Mouse (Mus musculus) heart, embryonic 15.5 days (tissue): ENCODE results near the gene Phldb2. TPM values are rescaled to one million over a fixed set of nuclear protein-coding genes. Genes with fewer than 3 reads are reported as not detected.

ENCODE experiments used
- ATAC-seq: fragments of 200-750 bp; cut with Nextera tagmentation; replicated peaks from 2 replicates; pipeline ENCODE4 v1.8.0; 2017; ENCODE audit warnings: low read depth, moderate TSS enrichment; ENCODE audit not compliant: insufficient number of reproducible peaks, insufficient read depth, low FRiP score
- H3K27ac ChIP-seq: fragments of 300-500 bp; sonication (generic); 2 replicates; pipeline ENCODE4 v1.5.1; 2015; ENCODE audit warnings: mild to moderate bottlenecking, inconsistent platforms
- H3K27me3 ChIP-seq: fragments of 300-500 bp; sonication (generic); 2 replicates; pipeline ENCODE4 v1.6.1; 2015; ENCODE audit warnings: inconsistent platforms
- H3K36me3 ChIP-seq: fragments of 300-500 bp; sonication (generic); 2 replicates; pipeline ENCODE4 v1.6.1; 2015; ENCODE audit warnings: mild to moderate bottlenecking, inconsistent platforms
- H3K4me1 ChIP-seq: fragments of 300-500 bp; sonication (generic); replicated peaks from 2 replicates; pipeline ENCODE4 v1.6.1; 2015; ENCODE audit warnings: inconsistent platforms
- H3K4me2 ChIP-seq: fragments of 300-500 bp; sonication (generic); 2 replicates; pipeline ENCODE4 v1.6.1; 2015; ENCODE audit warnings: inconsistent platforms, mild to moderate bottlenecking, moderate library complexity
- H3K4me3 ChIP-seq: fragments of 300-500 bp; sonication (generic); 2 replicates; pipeline ENCODE4 v1.5.1; 2015; ENCODE audit warnings: mild to moderate bottlenecking, inconsistent platforms
- H3K9ac ChIP-seq: fragments of 300-500 bp; sonication (generic); 2 replicates; pipeline ENCODE4 v1.6.1; 2015; ENCODE audit warnings: mild to moderate bottlenecking, inconsistent platforms
- H3K9me3 ChIP-seq: fragments of 300-500 bp; sonication (generic); replicated peaks from 2 replicates; pipeline ENCODE4 v1.6.1; 2016; ENCODE audit warnings: inconsistent platforms
- WGBS: fragments of 180-500 bp; shearing (Covaris S2); methylation state at CpG from one replicate; pipeline ENCODE4 v1.1.7; 2015; ENCODE audit warnings: mixed read lengths; 5-methylcytosine and 5-hydroxymethylcytosine counted together
- polyA plus RNA-seq: library from polyadenylated mRNA; unstranded; fragments of >200 nt; fragmentation: Nextera tagmentation; extraction: Ambion mirVana; gene quantifications from 2 replicates; pipeline ENCODE4 v1.2.1, GENCODE M21; 2015

Gene Phldb2
- polyA plus RNA-seq, 1 experiment from 2014 or later: 39.8 TPM

- Histone ChIP-seq H3K4me2 (0 out of 2 replicates have a peak overlapping the region, but pooled peaks have one; percentile 13), H3K36me3 (peaks cover 5% of the 10 kb centered on the region; the same call in 1 of the 2 replicates), H3K4me1 (peaks cover 51% of the 10 kb centered on the region), H3K27me3 (no peaks in the 10 kb centered on the region), H3K27ac (peak overlapping the region; percentile 65), H3K9me3 (no peaks in the 10 kb centered on the region), H3K4me3 (no peak overlapping the region), H3K9ac (no peak overlapping the region)
- 32% methylated on average over 6 of the region's 6 CpGs for WGBS
- ATAC-seq: peak; percentile 67; the same call in 1 of the 2 replicates
Measured at GRCm38 (mm10) chr16:45832747-45833108, 120.7 kb downstream of the Phldb2 start.

GRCm38 (mm10) chr16:45832061-45832746, 121.2 kb downstream of the Phldb2 start:
- Histone ChIP-seq H3K4me2 (peak overlapping the region; percentile 1; the same call in 1 of the 2 replicates), H3K4me3 (no peak overlapping the region), H3K9me3 (no peaks in the 10 kb centered on the region), H3K4me1 (peaks cover 47% of the 10 kb centered on the region), H3K9ac (no peak overlapping the region), H3K27ac (peak overlapping the region; percentile 65), H3K36me3 (peaks cover 5% of the 10 kb centered on the region; the same call in 1 of the 2 replicates), H3K27me3 (no peaks in the 10 kb centered on the region)
- 40% methylated on average over 8 of the region's 8 CpGs for WGBS
- ATAC-seq: peak; percentile 68

- H3K9ac ChIP-seq: no peak overlapping the region
- H3K9me3 ChIP-seq: no peaks in the 10 kb centered on the region
- 63% methylated on average over 4 of the region's 4 CpGs for WGBS
- H3K36me3 ChIP-seq: peaks cover 5% of the 10 kb centered on the region; the same call in 1 of the 2 replicates
- no peaks in the 10 kb centered on the region for H3K27me3 ChIP-seq
- H3K4me3 ChIP-seq: no peak overlapping the region
- peak overlapping the region; percentile 65 for H3K27ac ChIP-seq
- H3K4me2 ChIP-seq: 0 out of 2 replicates have a peak overlapping the region, but pooled peaks have one; percentile 1
- ATAC-seq: no peak
- peaks cover 39% of the 10 kb centered on the region for H3K4me1 ChIP-seq
Measured at GRCm38 (mm10) chr16:45831094-45831872, 122.1 kb downstream of the Phldb2 start.

GRCm38 (mm10) chr16:45830096-45830866, 123.1 kb downstream of the Phldb2 start:
- Histone ChIP-seq H3K36me3 (peaks cover 12% of the 10 kb centered on the region), H3K27me3 (no peaks in the 10 kb centered on the region), H3K27ac (no peak overlapping the region), H3K9me3 (no peaks in the 10 kb centered on the region), H3K4me3 (no peak overlapping the region), H3K9ac (no peak overlapping the region), H3K4me2 (no peak overlapping the region), H3K4me1 (peaks cover 43% of the 10 kb centered on the region)
- 72% methylated on average over 11 of the region's 11 CpGs for WGBS
- ATAC-seq: no peak

GRCm38 (mm10) chr16:45825309-45825708, 128.1 kb downstream of the Phldb2 start:
- Histone ChIP-seq H3K27ac (no peak overlapping the region), H3K4me1 (peaks cover 12% of the 10 kb centered on the region), H3K36me3 (peaks cover 31% of the 10 kb centered on the region), H3K9me3 (no peaks in the 10 kb centered on the region), H3K9ac (no peak overlapping the region), H3K4me2 (no peak overlapping the region), H3K27me3 (no peaks in the 10 kb centered on the region), H3K4me3 (no peak overlapping the region)
- no peak for ATAC-seq
- WGBS: 82% methylated on average over 10 of the region's 10 CpGs

- no peaks in the 10 kb centered on the region for H3K27me3 ChIP-seq
- H3K9me3 ChIP-seq: no peaks in the 10 kb centered on the region
- ATAC-seq: no peak
- no peak overlapping the region for H3K4me2 ChIP-seq
- no peak overlapping the region for H3K9ac ChIP-seq
- no peak overlapping the region for H3K27ac ChIP-seq
- no peak overlapping the region for H3K4me3 ChIP-seq
- WGBS: 71% methylated on average over 4 of the region's 4 CpGs
- H3K36me3 ChIP-seq: peaks cover 31% of the 10 kb centered on the region
- peaks cover 4% of the 10 kb centered on the region for H3K4me1 ChIP-seq
Measured at GRCm38 (mm10) chr16:45824025-45824424, 129.4 kb downstream of the Phldb2 start.

GRCm38 (mm10) chr16:45819911-45820310, 133.5 kb downstream of the Phldb2 start:
- H3K4me1 ChIP-seq: no peaks in the 10 kb centered on the region; the same call in 1 of the 2 replicates
- no peaks in the 10 kb centered on the region for H3K27me3 ChIP-seq
- no peak overlapping the region for H3K27ac ChIP-seq
- H3K4me3 ChIP-seq: no peak overlapping the region
- no peak overlapping the region for H3K4me2 ChIP-seq
- H3K9me3 ChIP-seq: no peaks in the 10 kb centered on the region
- no peak overlapping the region for H3K9ac ChIP-seq
- WGBS: 80% methylated on average over 4 of the region's 4 CpGs
- peaks cover 15% of the 10 kb centered on the region for H3K36me3 ChIP-seq
- ATAC-seq: no peak

- H3K27me3 ChIP-seq: no peaks in the 10 kb centered on the region
- H3K4me2 ChIP-seq: no peak overlapping the region
- ATAC-seq: no peak
- no peaks in the 10 kb centered on the region; the same call in 1 of the 2 replicates for H3K4me1 ChIP-seq
- no peak overlapping the region for H3K4me3 ChIP-seq
- H3K36me3 ChIP-seq: peaks cover 5% of the 10 kb centered on the region; the same call in 1 of the 2 replicates
- 65% methylated on average over 3 of the region's 3 CpGs for WGBS
- H3K27ac ChIP-seq: no peak overlapping the region
- no peaks in the 10 kb centered on the region for H3K9me3 ChIP-seq
- H3K9ac ChIP-seq: no peak overlapping the region
Measured at GRCm38 (mm10) chr16:45817795-45818194, 135.6 kb downstream of the Phldb2 start.

GRCm38 (mm10) chr16:45816670-45817069, 136.7 kb downstream of the Phldb2 start:
- no peaks in the 10 kb centered on the region for H3K9me3 ChIP-seq
- no peak overlapping the region for H3K9ac ChIP-seq
- no peaks in the 10 kb centered on the region; the same call in 1 of the 2 replicates for H3K4me1 ChIP-seq
- H3K27ac ChIP-seq: no peak overlapping the region
- H3K36me3 ChIP-seq: no peaks in the 10 kb centered on the region; the same call in 1 of the 2 replicates
- no peaks in the 10 kb centered on the region for H3K27me3 ChIP-seq
- H3K4me2 ChIP-seq: no peak overlapping the region
- no peak for ATAC-seq
- H3K4me3 ChIP-seq: no peak overlapping the region

GRCm38 (mm10) chr16:45814611-45815010, 138.8 kb downstream of the Phldb2 start:
- Histone ChIP-seq H3K36me3 (no peaks in the 10 kb centered on the region), H3K27ac (no peak overlapping the region), H3K9ac (no peak overlapping the region), H3K4me2 (no peak overlapping the region), H3K4me3 (no peak overlapping the region), H3K27me3 (no peaks in the 10 kb centered on the region), H3K9me3 (no peaks in the 10 kb centered on the region), H3K4me1 (peaks cover 18% of the 10 kb centered on the region)
- ATAC-seq: no peak
- 73% methylated on average over 3 of the region's 3 CpGs for WGBS

- H3K9me3 ChIP-seq: no peaks in the 10 kb centered on the region
- ATAC-seq: no peak
- no peak overlapping the region for H3K4me2 ChIP-seq
- no peak overlapping the region for H3K9ac ChIP-seq
- no peaks in the 10 kb centered on the region for H3K27me3 ChIP-seq
- peaks cover 16% of the 10 kb centered on the region for H3K36me3 ChIP-seq
- no peak overlapping the region for H3K27ac ChIP-seq
- H3K4me1 ChIP-seq: peaks cover 19% of the 10 kb centered on the region
- H3K4me3 ChIP-seq: no peak overlapping the region
Measured at GRCm38 (mm10) chr16:45811788-45812187, 141.6 kb downstream of the Phldb2 start.
